Mouse (Mus musculus) intestine, postnatal 0 days (tissue): ENCODE measurements around the gene Uqcr10. TPM values are rescaled to one million over a fixed set of nuclear protein-coding genes. Genes with fewer than 3 reads are reported as not detected.

Experiments
- ATAC-seq: fragments of 200-750 bp; cut with Nextera tagmentation; 2 replicates; pipeline ENCODE4 v1.8.0; 2017; ENCODE audit warnings: mild to moderate bottlenecking, moderate TSS enrichment, moderate library complexity
- H3K27ac ChIP-seq: fragments of 300-500 bp; sonication (generic); 2 replicates; pipeline ENCODE4 v1.5.1; 2014; ENCODE audit warnings: mild to moderate bottlenecking, low read depth, low read length, moderate library complexity
- H3K27me3 ChIP-seq: fragments of 300-500 bp; sonication (generic); replicated peaks from 2 replicates; pipeline ENCODE4 v1.6.1; 2014; ENCODE audit warnings: low read length, mixed read lengths; ENCODE audit not compliant: control insufficient read depth, insufficient read depth
- H3K36me3 ChIP-seq: fragments of 300-500 bp; sonication (generic); 2 replicates; pipeline ENCODE4 v1.6.1; 2014; ENCODE audit warnings: mild to moderate bottlenecking, moderate library complexity; ENCODE audit not compliant: control insufficient read depth, insufficient read depth
- H3K4me1 ChIP-seq: fragments of 300-500 bp; sonication (generic); replicated peaks from 2 replicates; pipeline ENCODE4 v1.6.1; 2014; ENCODE audit warnings: antibody characterized with exemption, low read length, mixed read lengths; ENCODE audit not compliant: control insufficient read depth, insufficient read depth
- H3K4me2 ChIP-seq: fragments of 300-500 bp; sonication (generic); replicated peaks from 2 replicates; pipeline ENCODE4 v1.6.1; 2014; ENCODE audit warnings: low read depth, mild to moderate bottlenecking, moderate library complexity
- H3K4me3 ChIP-seq: fragments of 300-500 bp; sonication (generic); 2 replicates; pipeline ENCODE4 v1.5.1; 2014; ENCODE audit warnings: low read depth, low read length
- H3K9ac ChIP-seq: fragments of 300-500 bp; sonication (generic); 2 replicates; pipeline ENCODE4 v1.6.1; 2014; ENCODE audit warnings: mild to moderate bottlenecking, low read depth, low read length
- H3K9me3 ChIP-seq: fragments of 300-500 bp; sonication (generic); 2 replicates; pipeline ENCODE4 v1.6.1; 2016; ENCODE audit warnings: mixed run types; ENCODE audit not compliant: control insufficient read depth
- CTCF ChIP-seq: sonication (generic); IDR thresholded peaks from 2 replicates; pipeline ENCODE4 v1.5.1; 2016; ENCODE audit warnings: low read depth, mild to moderate bottlenecking, control low read depth, antibody characterized with exemption, moderate library complexity
- WGBS: fragments of 180-500 bp; shearing (Covaris S2); extraction: QIAGEN DNeasy Blood & Tissue Kit; methylation state at CpG from one replicate; pipeline ENCODE4 v1.1.7; 2014; 5-methylcytosine and 5-hydroxymethylcytosine counted together
- polyA plus RNA-seq: library from polyadenylated mRNA; unstranded; fragments of >200 nt; fragmentation: Nextera tagmentation; extraction: Ambion mirVana; gene quantifications from 2 replicates; pipeline ENCODE4 v1.2.1, GENCODE M21; 2015

The Uqcr10 gene
- polyA plus RNA-seq, 1 experiment from 2014 or later, result 1,847 TPM

- WGBS, result 74% methylated on average over 6 of the region's 6 CpGs
- TF ChIP-seq CTCF, result no peak
- ATAC-seq, result no peak
- Histone ChIP-seq H3K4me3 (no peak overlapping the region), H3K27me3 (peaks cover 60% of the 10 kb centered on the region), H3K4me1 (no peaks in the 10 kb centered on the region), H3K36me3 (no peaks in the 10 kb centered on the region), H3K9ac (no peak overlapping the region), H3K4me2 (no peak overlapping the region), H3K27ac (no peak overlapping the region), H3K9me3 (no peaks in the 10 kb centered on the region)
Measured at GRCm38 (mm10) chr11:4744691-4745090, 40.5 kb upstream of the Uqcr10 start.

DNA sequence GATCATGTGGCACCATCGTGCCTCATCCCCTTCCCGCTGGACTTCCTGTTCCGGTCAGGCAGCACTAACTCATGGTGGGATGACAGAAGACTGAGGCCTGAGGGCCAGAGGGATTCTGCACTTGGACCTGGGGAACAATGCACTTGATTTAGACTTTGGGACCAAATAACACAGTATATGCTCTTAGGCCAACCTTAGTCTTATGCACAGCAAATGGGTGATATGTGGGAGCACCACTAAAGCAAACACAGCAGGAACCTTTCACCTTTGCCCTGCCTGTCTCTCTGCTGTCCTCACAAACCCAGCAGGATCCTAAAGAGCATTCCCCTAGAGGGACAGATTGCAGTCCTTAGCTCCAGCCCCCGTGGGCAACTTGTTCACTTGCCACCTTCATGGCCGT is 36.6 kb upstream of the Uqcr10 start:
- H3K4me2 ChIP-seq, result no peak overlapping the region
- H3K36me3 ChIP-seq, result peaks cover 5% of the 10 kb centered on the region; the same call in 1 of the 2 replicates
- H3K4me1 ChIP-seq, result no peaks in the 10 kb centered on the region
- H3K9ac ChIP-seq, result no peak overlapping the region
- no peak for ATAC-seq
- peaks cover 24% of the 10 kb centered on the region for H3K27me3 ChIP-seq
- no peak for TF ChIP-seq CTCF
- WGBS, result 42% methylated on average over 5 of the region's 5 CpGs
- no peak overlapping the region for H3K4me3 ChIP-seq
- no peak overlapping the region for H3K27ac ChIP-seq
- H3K9me3 ChIP-seq, result no peaks in the 10 kb centered on the region

DNA sequence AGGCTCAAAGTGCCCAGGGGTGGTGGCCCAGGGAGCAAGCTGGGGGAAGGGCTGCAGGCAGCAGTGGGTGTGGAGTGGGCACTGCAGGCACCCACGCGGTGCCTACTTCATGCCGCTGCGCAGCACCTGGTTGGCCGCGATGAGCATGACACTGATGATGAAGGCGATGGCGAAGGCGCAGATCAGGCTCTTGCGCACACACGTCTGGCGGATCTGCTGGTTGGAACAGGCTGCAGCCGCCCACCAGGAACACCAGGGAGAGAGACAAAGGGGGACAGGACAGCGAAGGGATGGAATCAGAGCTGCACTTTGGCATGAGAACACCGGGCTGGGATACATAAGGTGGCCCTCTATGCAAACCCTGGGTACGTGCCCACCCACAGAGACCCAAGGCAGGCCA is 34.6 kb upstream of the Uqcr10 start:
- H3K27me3 ChIP-seq, result peaks cover 3% of the 10 kb centered on the region; the same call in 1 of the 2 replicates
- no peak overlapping the region for H3K27ac ChIP-seq
- no peak for ATAC-seq
- no peaks in the 10 kb centered on the region for H3K4me1 ChIP-seq
- no peak overlapping the region for H3K9ac ChIP-seq
- H3K4me2 ChIP-seq, result no peak overlapping the region
- H3K36me3 ChIP-seq, result peaks cover 5% of the 10 kb centered on the region; the same call in 1 of the 2 replicates
- no peak overlapping the region for H3K4me3 ChIP-seq
- TF ChIP-seq CTCF, result no peak
- 89% methylated on average over 16 of the region's 16 CpGs for WGBS
- no peaks in the 10 kb centered on the region for H3K9me3 ChIP-seq

- H3K9ac ChIP-seq, result no peak overlapping the region
Measured at GRCm38 (mm10) chr11:4737682-4738081, 33.5 kb upstream of the Uqcr10 start.

DNA sequence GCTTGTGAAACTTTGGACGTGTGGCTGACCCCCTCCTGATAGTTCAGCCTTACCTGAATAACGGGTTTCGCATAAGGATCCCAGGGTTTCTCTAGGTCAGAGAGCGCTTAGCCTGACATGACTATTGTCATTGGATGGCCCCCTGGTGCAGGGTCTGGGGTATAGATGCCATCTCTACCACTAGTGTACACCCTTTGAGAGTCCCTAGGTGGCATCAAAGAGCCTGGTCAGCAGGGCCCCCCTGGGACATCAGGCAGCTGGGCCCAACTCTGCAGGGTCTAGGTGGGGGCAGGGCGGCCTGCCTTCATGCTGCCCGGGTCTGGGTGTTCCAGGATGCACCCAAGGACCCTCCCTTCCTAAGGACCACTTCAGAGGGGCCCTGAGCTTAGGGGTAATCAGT is 32.2 kb upstream of the Uqcr10 start:
- Histone ChIP-seq H3K27ac (no peak overlapping the region), H3K4me2 (no peak overlapping the region), H3K4me1 (no peaks in the 10 kb centered on the region), H3K27me3 (no peaks in the 10 kb centered on the region), H3K9ac (no peak overlapping the region), H3K4me3 (no peak overlapping the region), H3K9me3 (no peaks in the 10 kb centered on the region), H3K36me3 (peaks cover 13% of the 10 kb centered on the region; the same call in 1 of the 2 replicates)
- peak; percentile 22; the same call in 1 of the 2 replicates for TF ChIP-seq CTCF
- WGBS, result 69% methylated on average over 6 of the region's 6 CpGs
- no peak for ATAC-seq

More at GRCm38 (mm10) chr11:4737682-4738081, 33.5 kb upstream of the Uqcr10 start:
- no peaks in the 10 kb centered on the region for H3K9me3 ChIP-seq
- H3K36me3 ChIP-seq, result peaks cover 9% of the 10 kb centered on the region; the same call in 1 of the 2 replicates
- H3K4me1 ChIP-seq, result no peaks in the 10 kb centered on the region
- no peak overlapping the region for H3K27ac ChIP-seq
- H3K4me2 ChIP-seq, result no peak overlapping the region
- WGBS, result 86% methylated on average over 10 of the region's 10 CpGs
- no peak overlapping the region for H3K4me3 ChIP-seq
- 0 out of 2 replicates have a peak, but pooled peaks cover 3% of the 10 kb centered on the region for H3K27me3 ChIP-seq
- ATAC-seq, result no peak
- no peak for TF ChIP-seq CTCF

DNA sequence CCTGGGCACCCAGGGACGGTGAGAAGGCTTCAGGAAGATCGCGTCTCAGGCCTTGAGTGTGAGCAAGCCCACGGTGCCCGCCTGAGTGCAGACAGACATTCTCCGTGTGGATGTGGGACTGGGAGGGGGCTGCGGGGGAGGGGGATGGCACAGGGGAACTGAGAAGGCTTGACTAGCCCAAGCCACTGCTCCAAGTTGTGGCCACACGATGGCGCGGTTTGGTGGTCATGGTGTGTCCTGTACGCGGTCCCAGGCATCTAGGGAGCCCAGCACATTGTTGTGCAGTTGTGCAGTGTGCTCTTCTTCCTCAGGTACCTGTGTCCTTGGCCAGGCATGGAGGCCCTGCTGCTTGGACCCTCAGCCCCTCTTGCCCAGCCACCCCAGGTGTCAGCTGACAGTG is 30.0 kb upstream of the Uqcr10 start:
- Histone ChIP-seq H3K4me2 (no peak overlapping the region), H3K27me3 (no peaks in the 10 kb centered on the region), H3K9me3 (no peaks in the 10 kb centered on the region), H3K4me3 (no peak overlapping the region), H3K4me1 (0 out of 2 replicates have a peak, but pooled peaks cover 3% of the 10 kb centered on the region), H3K27ac (no peak overlapping the region), H3K36me3 (peaks cover 13% of the 10 kb centered on the region; the same call in 1 of the 2 replicates), H3K9ac (no peak overlapping the region)
- TF ChIP-seq CTCF, result peak; percentile 48
- 44% methylated on average over 12 of the region's 12 CpGs for WGBS
- no peak for ATAC-seq
